Mouse (Mus musculus) urinary bladder, postnatal 14 days (tissue): Measurements from ENCODE around the gene Nlrp6.
"Not testable (repeated sequence)": the region's sequence is repeated elsewhere in the genome, so short reads cannot be mapped to it uniquely, and the experiment has no call there.

Experiments
- DNase-seq: peaks from one replicate; pipeline ENCODE4 v3.0.0; 2021; ENCODE audit warnings: low spot score

The Nlrp6 gene

GRCm38 (mm10) chr7:140920418-140921029 lies at the start of gene Nlrp6:
Gene Nlrp6 (plus strand): TSS chr7:140920902.
- no peak for DNase-seq

- no peak for DNase-seq
These were observed 46.5 kb upstream of the Nlrp6 start for GRCm38 (mm10) chr7:140874224-140874623.

GRCm38 (mm10) chr7:140877364-140877763 lies 43.3 kb upstream of the Nlrp6 start:
- DNase-seq = no peak

GRCm38 (mm10) chr7:140879355-140879754 lies 41.3 kb upstream of the Nlrp6 start:
- DNase-seq = no peak

GRCm38 (mm10) chr7:140880419-140880818 lies 40.3 kb upstream of the Nlrp6 start:
- DNase-seq = no peak

- DNase-seq = no peak
These were observed 39.7 kb upstream of the Nlrp6 start for GRCm38 (mm10) chr7:140880865-140881515.

- DNase-seq = peak; percentile 95
These were observed 38.8 kb upstream of the Nlrp6 start, which contains the start of the genes Psmd13 and Sirt3 for GRCm38 (mm10) chr7:140881696-140882468. Gene Psmd13 (plus strand): TSS chr7:140881968. Gene Sirt3 (minus strand): TSS chr7:140882309.

GRCm38 (mm10) chr7:140882469-140882803 lies 38.3 kb upstream of the Nlrp6 start:
- no peak for DNase-seq

- not testable (repeated sequence) for DNase-seq
These were observed 30.1 kb upstream of the Nlrp6 start for GRCm38 (mm10) chr7:140890636-140891035.

- no peak for DNase-seq
These were observed 26.7 kb upstream of the Nlrp6 start for GRCm38 (mm10) chr7:140894031-140894430.

- no peak for DNase-seq
These were observed 26.1 kb upstream of the Nlrp6 start for GRCm38 (mm10) chr7:140894611-140895010.

GRCm38 (mm10) chr7:140897863-140898262 lies 22.8 kb upstream of the Nlrp6 start:
- DNase-seq = no peak

- no peak for DNase-seq
These were observed 21.6 kb upstream of the Nlrp6 start for GRCm38 (mm10) chr7:140899121-140899520.

- no peak for DNase-seq
These were observed 20.5 kb upstream of the Nlrp6 start, which contains the start of gene Cox8b for GRCm38 (mm10) chr7:140900220-140900619. Gene Cox8b (minus strand): TSS chr7:140900446.

GRCm38 (mm10) chr7:140902036-140902875 lies 18.4 kb upstream of the Nlrp6 start:
- DNase-seq = no peak

GRCm38 (mm10) chr7:140903212-140903611 lies 17.5 kb upstream of the Nlrp6 start:
- peak; percentile 77 for DNase-seq

- no peak for DNase-seq
These were observed 15.0 kb upstream of the Nlrp6 start for GRCm38 (mm10) chr7:140905642-140906081.

- DNase-seq = no peak
These were observed 13.6 kb upstream of the Nlrp6 start for GRCm38 (mm10) chr7:140907131-140907530.

GRCm38 (mm10) chr7:140907697-140908096 lies 13.0 kb upstream of the Nlrp6 start:
- DNase-seq = no peak

- no peak for DNase-seq
These were observed 12.5 kb upstream of the Nlrp6 start for GRCm38 (mm10) chr7:140908181-140908580.

GRCm38 (mm10) chr7:140908634-140909107 lies 12.0 kb upstream of the Nlrp6 start:
- peak; percentile 81 for DNase-seq

- DNase-seq = no peak
These were observed 8.4 kb upstream of the Nlrp6 start for GRCm38 (mm10) chr7:140912293-140912692.
